Mouse (Mus musculus): Measurements from ENCODE around the gene Ift122. TPM values are rescaled to one million over a fixed set of nuclear protein-coding genes. Genes with fewer than 3 reads are reported as not detected.

Ift122 gene
- polyA plus RNA-seq, 1 experiment from 2014 or later, result 27.2 TPM

DNA sequence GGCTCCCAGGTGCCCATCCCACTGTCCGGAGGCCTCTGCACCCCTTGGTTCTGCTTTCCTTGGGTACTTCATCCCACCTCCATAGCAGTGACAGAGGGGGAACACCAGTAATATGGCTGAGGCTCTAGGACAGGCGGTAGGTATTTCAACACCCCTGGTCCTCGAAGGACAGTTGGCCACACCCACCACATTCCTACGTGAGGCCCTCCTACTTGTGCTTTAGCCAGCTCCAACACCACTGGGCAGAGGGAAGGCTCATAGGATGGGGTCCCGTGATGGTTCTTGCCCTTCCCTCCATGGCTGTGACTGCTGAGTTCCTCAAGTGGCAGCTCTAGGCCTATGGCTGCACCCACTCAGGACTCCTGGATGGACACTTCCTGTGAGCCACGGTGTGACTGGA, 71.6 kb downstream of the Ift122 start:
- Histone ChIP-seq H3K36me3 (replicated peaks; ENCODE audit: control insufficient read depth, insufficient read depth, low read depth, low read length) (no peaks in the 10 kb centered on the region), H3K9ac (replicated peaks; ENCODE audit: low read length) (no peak overlapping the region), H3K27ac (replicated peaks; ENCODE audit: low read depth, low read length) (no peak overlapping the region), H3K4me1 (ENCODE audit: control insufficient read depth, insufficient read depth, low read length) (no peaks in the 10 kb centered on the region), H3K9me3 (replicated peaks; ENCODE audit: control insufficient read depth, low read length) (no peaks in the 10 kb centered on the region), H3K4me3 (ENCODE audit: low read depth, low read length) (no peak overlapping the region), H3K27me3 (ENCODE audit: control insufficient read depth, insufficient read depth, low read length) (no peaks in the 10 kb centered on the region), H3K4me2 (ENCODE audit: low read depth, low read length) (no peak overlapping the region)
- ATAC-seq (replicated peaks; ENCODE audit: insufficient number of reproducible peaks, low FRiP score, low TSS enrichment, low read depth) (no peak), DNase-seq (ENCODE audit: low spot score) (no peak)
- 42% methylated on average over 6 of the region's 6 CpGs for WGBS

DNA sequence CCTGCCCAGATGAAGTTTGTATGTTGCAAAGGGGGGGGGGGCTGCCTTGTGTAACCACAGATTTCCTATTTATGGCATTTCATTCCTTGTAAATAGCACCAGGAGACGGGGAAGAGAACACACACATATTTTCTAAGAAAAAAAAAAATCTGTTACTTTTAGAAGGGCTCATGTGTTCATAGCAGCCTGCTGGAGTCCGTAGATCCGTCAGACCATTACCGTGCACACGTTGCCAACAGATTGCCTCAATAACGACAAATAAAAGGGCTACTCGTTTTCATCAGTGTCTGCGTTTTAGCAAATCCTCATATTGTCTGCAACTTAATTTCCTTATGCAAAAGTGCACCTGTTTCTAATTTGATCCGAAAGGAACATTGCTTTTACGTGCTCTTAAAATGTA, 73.1 kb downstream of the Ift122 start:
- no peak for ATAC-seq (replicated peaks; ENCODE audit: insufficient number of reproducible peaks, low FRiP score, low TSS enrichment, low read depth)
- H3K4me1 ChIP-seq (ENCODE audit: control insufficient read depth, insufficient read depth, low read length), result no peaks in the 10 kb centered on the region
- H3K4me2 ChIP-seq (ENCODE audit: low read depth, low read length), result no peak overlapping the region
- H3K4me3 ChIP-seq (ENCODE audit: low read depth, low read length), result no peak overlapping the region
- H3K9ac ChIP-seq (replicated peaks; ENCODE audit: low read length), result no peak overlapping the region
- H3K9me3 ChIP-seq (replicated peaks; ENCODE audit: control insufficient read depth, low read length), result no peaks in the 10 kb centered on the region
- no peaks in the 10 kb centered on the region for H3K27me3 ChIP-seq (ENCODE audit: control insufficient read depth, insufficient read depth, low read length)
- WGBS, result 63% methylated on average over 10 of the region's 10 CpGs
- no peak overlapping the region for H3K27ac ChIP-seq (replicated peaks; ENCODE audit: low read depth, low read length)
- no peaks in the 10 kb centered on the region for H3K36me3 ChIP-seq (replicated peaks; ENCODE audit: control insufficient read depth, insufficient read depth, low read depth, low read length)
- DNase-seq (ENCODE audit: low spot score), result no peak

DNA sequence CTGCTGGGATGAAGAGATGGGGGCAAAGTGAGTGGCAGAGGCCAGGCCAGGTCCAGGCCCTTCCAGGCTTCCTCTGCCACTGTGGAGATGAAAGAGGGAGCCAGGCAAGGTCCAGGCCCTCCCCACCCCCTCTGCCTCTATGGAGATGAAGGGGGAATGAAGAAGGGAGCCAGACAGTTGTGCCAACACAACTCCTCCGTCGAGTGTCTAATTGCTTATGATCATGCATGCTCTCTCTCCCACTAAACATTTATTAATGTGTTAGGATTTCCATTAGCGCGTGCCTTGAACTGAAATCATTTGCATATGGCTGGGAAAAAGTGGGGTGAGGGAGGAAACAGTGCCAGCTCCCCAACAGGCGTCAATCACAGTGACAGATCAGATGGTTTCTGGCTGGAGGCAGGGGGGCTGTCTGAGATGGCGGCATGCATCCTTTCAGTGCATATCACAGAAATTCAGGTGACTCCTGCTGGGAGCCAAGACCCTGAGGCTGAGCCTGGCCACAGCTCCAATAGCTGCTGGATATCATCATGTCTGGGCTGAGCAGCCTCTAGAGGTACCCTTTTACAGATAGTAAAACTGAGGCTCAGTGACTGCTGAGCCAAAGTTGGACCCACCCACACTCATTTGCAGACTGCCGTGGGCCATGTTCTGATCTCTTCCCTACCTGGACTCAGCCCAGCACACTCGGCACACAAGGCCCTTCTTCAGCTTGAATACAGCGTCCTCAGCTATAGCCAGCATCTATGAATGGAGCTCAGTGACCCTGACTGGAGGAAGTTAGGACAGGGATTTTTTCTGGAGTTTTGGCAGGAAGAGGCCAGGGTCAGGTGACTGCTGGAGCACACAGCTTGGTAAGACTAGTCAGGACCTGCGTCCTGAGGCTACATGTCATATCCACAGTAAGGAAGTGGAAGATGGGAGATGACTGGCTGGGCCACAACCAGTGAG, 74.3 kb downstream of the Ift122 start:
- H3K4me3 ChIP-seq (ENCODE audit: low read depth, low read length), result no peak overlapping the region
- no peak overlapping the region for H3K9ac ChIP-seq (replicated peaks; ENCODE audit: low read length)
- 80% methylated on average over 10 of the region's 10 CpGs for WGBS
- H3K4me2 ChIP-seq (ENCODE audit: low read depth, low read length), result no peak overlapping the region
- H3K27ac ChIP-seq (replicated peaks; ENCODE audit: low read depth, low read length), result no peak overlapping the region
- ATAC-seq (replicated peaks; ENCODE audit: insufficient number of reproducible peaks, low FRiP score, low TSS enrichment, low read depth) (no peak), DNase-seq (ENCODE audit: low spot score) (no peak)
- no peaks in the 10 kb centered on the region for H3K27me3 ChIP-seq (ENCODE audit: control insufficient read depth, insufficient read depth, low read length)
- no peaks in the 10 kb centered on the region for H3K4me1 ChIP-seq (ENCODE audit: control insufficient read depth, insufficient read depth, low read length)
- no peaks in the 10 kb centered on the region for H3K9me3 ChIP-seq (replicated peaks; ENCODE audit: control insufficient read depth, low read length)
- no peaks in the 10 kb centered on the region for H3K36me3 ChIP-seq (replicated peaks; ENCODE audit: control insufficient read depth, insufficient read depth, low read depth, low read length)

DNA sequence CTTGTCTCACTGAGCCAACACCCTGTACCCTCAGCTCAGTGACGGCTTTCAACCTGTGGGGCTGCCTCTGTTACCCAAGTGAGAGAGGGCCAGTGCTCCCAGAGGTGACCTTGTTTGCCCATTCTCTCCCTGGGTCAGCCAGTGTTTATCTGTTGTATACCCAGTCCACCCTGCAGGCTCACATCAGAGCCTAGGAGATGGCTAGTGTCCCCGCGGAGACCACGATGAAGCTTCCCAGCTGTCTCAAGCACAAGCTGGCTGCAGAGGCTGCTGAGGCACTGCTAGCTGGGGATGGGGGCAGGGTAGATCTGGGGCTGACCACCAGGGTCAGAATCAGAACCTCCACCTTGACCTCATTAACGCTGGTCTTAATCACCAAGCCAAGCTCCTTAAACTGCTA, 76.7 kb downstream of the Ift122 start:
- Histone ChIP-seq H3K27ac (replicated peaks; ENCODE audit: low read depth, low read length) (no peak overlapping the region), H3K4me1 (ENCODE audit: control insufficient read depth, insufficient read depth, low read length) (no peaks in the 10 kb centered on the region), H3K27me3 (ENCODE audit: control insufficient read depth, insufficient read depth, low read length) (no peaks in the 10 kb centered on the region), H3K9ac (replicated peaks; ENCODE audit: low read length) (no peak overlapping the region), H3K9me3 (replicated peaks; ENCODE audit: control insufficient read depth, low read length) (no peaks in the 10 kb centered on the region), H3K4me3 (ENCODE audit: low read depth, low read length) (no peak overlapping the region), H3K36me3 (replicated peaks; ENCODE audit: control insufficient read depth, insufficient read depth, low read depth, low read length) (no peaks in the 10 kb centered on the region), H3K4me2 (ENCODE audit: low read depth, low read length) (no peak overlapping the region)
- WGBS, result 52% methylated on average over 5 of the region's 5 CpGs
- no peak for DNase-seq (ENCODE audit: low spot score)
- no peak for ATAC-seq (replicated peaks; ENCODE audit: insufficient number of reproducible peaks, low FRiP score, low TSS enrichment, low read depth)

GRCm38 (mm10) chr6:115931639-115932038, 78.4 kb downstream of the Ift122 start, which contains the start of gene Rho:
TSS of gene Rho (plus strand) at chr6:115931748.
- ATAC-seq (replicated peaks; ENCODE audit: insufficient number of reproducible peaks, low FRiP score, low TSS enrichment, low read depth), result no peak
- H3K27ac ChIP-seq (replicated peaks; ENCODE audit: low read depth, low read length), result no peak within 1 kb of the TSS

GRCm38 (mm10) chr6:115932391-115932790, 79.1 kb downstream of the Ift122 start:
- no peaks in the 10 kb centered on the region for H3K36me3 ChIP-seq (replicated peaks; ENCODE audit: control insufficient read depth, insufficient read depth, low read depth, low read length)
- no peak overlapping the region for H3K9ac ChIP-seq (replicated peaks; ENCODE audit: low read length)
- H3K4me2 ChIP-seq (ENCODE audit: low read depth, low read length), result no peak overlapping the region
- H3K4me1 ChIP-seq (ENCODE audit: control insufficient read depth, insufficient read depth, low read length), result no peaks in the 10 kb centered on the region
- no peak overlapping the region for H3K4me3 ChIP-seq (ENCODE audit: low read depth, low read length)
- no peak for ATAC-seq (replicated peaks; ENCODE audit: insufficient number of reproducible peaks, low FRiP score, low TSS enrichment, low read depth)
- no peaks in the 10 kb centered on the region for H3K9me3 ChIP-seq (replicated peaks; ENCODE audit: control insufficient read depth, low read length)
- H3K27ac ChIP-seq (replicated peaks; ENCODE audit: low read depth, low read length), result no peak overlapping the region
- 97% methylated on average over 3 of the region's 3 CpGs for WGBS
- no peak for DNase-seq (ENCODE audit: low spot score)
- H3K27me3 ChIP-seq (ENCODE audit: control insufficient read depth, insufficient read depth, low read length), result no peaks in the 10 kb centered on the region

More at GRCm38 (mm10) chr6:115931639-115932038, 78.4 kb downstream of the Ift122 start, which contains the start of gene Rho:
- Histone ChIP-seq H3K27me3 (ENCODE audit: control insufficient read depth, insufficient read depth, low read length) (no peaks in the 10 kb centered on the region), H3K36me3 (replicated peaks; ENCODE audit: control insufficient read depth, insufficient read depth, low read depth, low read length) (no peaks in the 10 kb centered on the region), H3K9ac (replicated peaks; ENCODE audit: low read length) (no peak within 1 kb of the TSS), H3K9me3 (replicated peaks; ENCODE audit: control insufficient read depth, low read length) (no peaks in the 10 kb centered on the region), H3K4me3 (ENCODE audit: low read depth, low read length) (no peak within 1 kb of the TSS), H3K4me2 (ENCODE audit: low read depth, low read length) (no peak within 1 kb of the TSS), H3K4me1 (ENCODE audit: control insufficient read depth, insufficient read depth, low read length) (no peaks in the 10 kb centered on the region)
- WGBS, result 90% methylated on average over 14 of the region's 14 CpGs
- no peak for DNase-seq (ENCODE audit: low spot score)

GRCm38 (mm10) chr6:115935544-115935943, 82.3 kb downstream of the Ift122 start:
- WGBS, result 90% methylated on average over 8 of the region's 8 CpGs
- no peak for ATAC-seq (replicated peaks; ENCODE audit: insufficient number of reproducible peaks, low FRiP score, low TSS enrichment, low read depth)

GRCm38 (mm10) chr6:115938011-115938410, 84.7 kb downstream of the Ift122 start:
- no peaks in the 10 kb centered on the region for H3K9me3 ChIP-seq (replicated peaks; ENCODE audit: control insufficient read depth, low read length)
- H3K4me2 ChIP-seq (ENCODE audit: low read depth, low read length), result no peak overlapping the region
- 86% methylated on average over 2 of the region's 2 CpGs for WGBS
- no peak overlapping the region for H3K27ac ChIP-seq (replicated peaks; ENCODE audit: low read depth, low read length)
- no peaks in the 10 kb centered on the region for H3K4me1 ChIP-seq (ENCODE audit: control insufficient read depth, insufficient read depth, low read length)
- no peak overlapping the region for H3K4me3 ChIP-seq (ENCODE audit: low read depth, low read length)
- H3K9ac ChIP-seq (replicated peaks; ENCODE audit: low read length), result no peak overlapping the region
- DNase-seq (ENCODE audit: low spot score), result no peak
- no peaks in the 10 kb centered on the region for H3K27me3 ChIP-seq (ENCODE audit: control insufficient read depth, insufficient read depth, low read length)
- H3K36me3 ChIP-seq (replicated peaks; ENCODE audit: control insufficient read depth, insufficient read depth, low read depth, low read length), result no peaks in the 10 kb centered on the region
- ATAC-seq (replicated peaks; ENCODE audit: insufficient number of reproducible peaks, low FRiP score, low TSS enrichment, low read depth), result no peak

More at GRCm38 (mm10) chr6:115935544-115935943, 82.3 kb downstream of the Ift122 start:
- Histone ChIP-seq H3K4me1 (ENCODE audit: control insufficient read depth, insufficient read depth, low read length) (no peaks in the 10 kb centered on the region), H3K9me3 (replicated peaks; ENCODE audit: control insufficient read depth, low read length) (no peaks in the 10 kb centered on the region), H3K27me3 (ENCODE audit: control insufficient read depth, insufficient read depth, low read length) (no peaks in the 10 kb centered on the region), H3K27ac (replicated peaks; ENCODE audit: low read depth, low read length) (no peak overlapping the region), H3K4me2 (ENCODE audit: low read depth, low read length) (no peak overlapping the region), H3K36me3 (replicated peaks; ENCODE audit: control insufficient read depth, insufficient read depth, low read depth, low read length) (no peaks in the 10 kb centered on the region), H3K4me3 (ENCODE audit: low read depth, low read length) (no peak overlapping the region), H3K9ac (replicated peaks; ENCODE audit: low read length) (no peak overlapping the region)
- DNase-seq (ENCODE audit: low spot score), result no peak
